Mouse (Mus musculus) cerebellum, postnatal 36 days (tissue): ENCODE measurements at regions not wholly inside any gene's neighbourhood (a gene's known extent, or its start where the extent isn't known, plus 50 kb on each side); places are given as distances from the start of the nearest gene placed in this dataset.

ENCODE experiments used
- DNase-seq, 2 experiments: peaks; one replicate each; pipeline ENCODE4 v3.0.0; 2021 to 2022; ENCODE audit warnings: mixed read lengths in 2 of 2

DNA sequence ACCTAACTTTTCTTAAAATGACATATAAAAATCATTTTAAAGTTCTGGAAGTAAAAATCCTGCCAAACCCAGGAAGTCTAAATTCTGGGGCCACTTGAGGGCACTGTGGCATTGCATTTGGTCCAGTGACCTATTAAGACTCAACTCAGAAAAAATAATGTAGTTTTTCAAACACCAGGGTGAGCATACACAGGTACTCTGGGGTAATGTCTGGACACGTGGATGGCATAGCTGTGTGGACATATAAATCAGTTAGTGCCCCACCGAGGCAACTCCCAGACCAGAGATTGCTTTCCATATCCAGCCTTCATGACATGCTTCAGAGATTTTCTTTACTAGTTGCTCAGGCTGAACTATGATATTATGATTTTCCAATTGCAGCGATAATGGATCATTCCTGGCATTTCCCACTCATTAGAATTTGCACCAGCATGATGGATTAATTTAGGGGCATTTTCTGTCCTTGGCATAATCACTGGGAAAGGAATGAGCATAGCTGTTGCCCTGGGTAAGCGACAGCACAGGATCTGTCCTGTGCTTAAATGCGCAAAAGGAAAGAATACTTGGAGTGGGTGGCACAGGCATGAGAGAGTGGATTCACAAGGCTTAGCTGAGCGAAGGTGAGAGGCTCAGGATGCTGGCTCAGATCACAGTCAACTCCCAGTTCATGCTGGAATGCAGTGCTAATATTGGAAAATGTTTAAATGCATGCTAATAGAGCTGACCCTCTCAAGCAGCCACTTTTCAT, 1526.6 kb upstream of the Cdh8 start:
- DNase-seq = peak; percentile 14 to 25

- DNase-seq = no peak
These were observed 1523.3 kb upstream of the Cdh8 start for GRCm38 (mm10) chr8:100939533-100939932.

GRCm38 (mm10) chr8:100890307-100890706, 1474.0 kb upstream of the Cdh8 start:
- DNase-seq = no peak

- DNase-seq = no peak
These were observed 1449.4 kb upstream of the Cdh8 start for GRCm38 (mm10) chr8:100865624-100866023.

GRCm38 (mm10) chr8:100850822-100851437, 1434.7 kb upstream of the Cdh8 start:
- DNase-seq = peak; percentile 15 to 34
